Mouse (Mus musculus) macrophage (primary cell): ENCODE results near the gene Hist1h1d. TPM values are rescaled to one million over a fixed set of nuclear protein-coding genes. Genes with fewer than 3 reads are reported as not detected.
"Not testable (repeated sequence)": the region's sequence is repeated elsewhere in the genome, so short reads cannot be mapped to it uniquely, and the experiment has no call there.

ENCODE experiments used
- H3K27ac ChIP-seq: fragments of 350-480 bp; formaldehyde crosslinking; 2 replicates; pipeline ENCODE4 v1.9.0; 2021
- H3K36me3 ChIP-seq: fragments of 350-480 bp; formaldehyde crosslinking; 2 replicates; pipeline ENCODE4 v1.9.0; 2021; ENCODE audit errors: inconsistent target
- H3K4me3 ChIP-seq: fragments of 350-480 bp; formaldehyde crosslinking; 2 replicates; pipeline ENCODE4 v1.9.0; 2021; ENCODE audit errors: inconsistent target
- H3K79me2 ChIP-seq: fragments of 350-480 bp; formaldehyde crosslinking; 2 replicates; pipeline ENCODE4 v1.9.0; 2021; ENCODE audit errors: inconsistent target
- WGBS: methylation state at CpG from one replicate; pipeline ENCODE4 v1.1.7; 2026; ENCODE audit warnings: inconsistent platforms; ENCODE audit not compliant: missing documents; 5-methylcytosine and 5-hydroxymethylcytosine counted together
- polyA plus RNA-seq: library from polyadenylated mRNA; stranded (reverse); fragments of 250-400 nt; gene quantifications from 3 replicates; pipeline ENCODE4 v1.2.4, GENCODE M21; 2018; ENCODE audit warnings: inconsistent platforms

Hist1h1d gene
- polyA plus RNA-seq, 1 experiment from 2014 or later: 0.10 TPM

GRCm38 (mm10) chr13:23534368-23535131 lies 18.5 kb upstream of the Hist1h1d start:
- 1% methylated on average over 15 of the region's 15 CpGs for WGBS
- peak overlapping the region; percentile 41 for H3K4me3 ChIP-seq
- no peaks in the 10 kb centered on the region for H3K79me2 ChIP-seq
- H3K36me3 ChIP-seq: no peaks in the 10 kb centered on the region
- H3K27ac ChIP-seq: peak overlapping the region; percentile 89

DNA sequence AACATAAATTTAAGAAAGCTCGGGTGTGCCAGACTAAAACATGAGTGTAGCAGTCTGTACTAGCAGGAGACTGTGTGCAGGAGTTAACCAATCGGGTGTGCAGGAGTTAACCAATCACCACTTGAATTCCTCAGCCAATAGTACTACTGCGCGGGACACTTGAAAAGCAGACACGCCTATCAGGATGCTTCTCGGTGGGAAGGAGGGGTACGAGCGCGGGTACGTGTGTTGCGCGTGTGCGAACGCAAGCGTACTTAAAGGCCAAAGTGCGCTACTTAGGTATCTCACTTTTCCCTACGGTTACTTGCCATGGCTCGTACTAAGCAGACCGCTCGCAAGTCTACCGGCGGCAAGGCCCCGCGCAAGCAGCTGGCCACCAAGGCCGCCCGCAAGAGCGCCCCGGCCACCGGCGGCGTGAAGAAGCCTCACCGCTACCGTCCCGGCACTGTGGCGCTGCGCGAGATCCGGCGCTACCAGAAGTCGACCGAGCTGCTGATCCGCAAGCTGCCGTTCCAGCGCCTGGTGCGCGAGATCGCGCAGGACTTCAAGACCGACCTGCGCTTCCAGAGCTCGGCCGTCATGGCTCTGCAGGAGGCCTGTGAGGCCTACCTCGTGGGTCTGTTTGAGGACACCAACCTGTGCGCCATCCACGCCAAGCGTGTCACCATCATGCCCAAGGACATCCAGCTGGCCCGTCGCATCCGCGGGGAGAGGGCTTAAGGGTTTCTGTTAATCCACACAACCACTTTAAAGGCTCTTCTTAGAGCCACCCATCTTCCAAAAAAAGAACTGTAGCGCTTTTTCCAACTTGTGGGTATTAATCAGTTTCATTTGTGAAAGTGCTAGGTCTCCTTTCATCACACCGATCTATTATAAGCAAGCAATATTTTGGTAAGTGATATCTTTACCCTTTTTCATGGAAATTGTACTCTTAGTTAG lies 17.7 kb upstream of the Hist1h1d start, which contains the start of gene Hist1h3g:
Gene Hist1h3g, plus strand, starts transcription at position 286 of the 939 bp plus-strand sequence.
- Histone ChIP-seq H3K4me3 (peak within 1 kb of the TSS; percentile 41), H3K27ac (peak within 1 kb of the TSS; percentile 89)
- H3K79me2 ChIP-seq, H3K36me3 ChIP-seq: not testable (repeated sequence)
- WGBS: under 1% methylated on average over 22 of the region's 62 CpGs

- Histone ChIP-seq H3K4me3 (peak overlapping the region; percentile 39), H3K27ac (peak overlapping the region; percentile 51), H3K79me2 (no peaks in the 10 kb centered on the region), H3K36me3 (no peaks in the 10 kb centered on the region)
- 45% methylated on average over 7 of the region's 7 CpGs for WGBS
These were observed 16.8 kb upstream of the Hist1h1d start for GRCm38 (mm10) chr13:23536076-23536822.

DNA sequence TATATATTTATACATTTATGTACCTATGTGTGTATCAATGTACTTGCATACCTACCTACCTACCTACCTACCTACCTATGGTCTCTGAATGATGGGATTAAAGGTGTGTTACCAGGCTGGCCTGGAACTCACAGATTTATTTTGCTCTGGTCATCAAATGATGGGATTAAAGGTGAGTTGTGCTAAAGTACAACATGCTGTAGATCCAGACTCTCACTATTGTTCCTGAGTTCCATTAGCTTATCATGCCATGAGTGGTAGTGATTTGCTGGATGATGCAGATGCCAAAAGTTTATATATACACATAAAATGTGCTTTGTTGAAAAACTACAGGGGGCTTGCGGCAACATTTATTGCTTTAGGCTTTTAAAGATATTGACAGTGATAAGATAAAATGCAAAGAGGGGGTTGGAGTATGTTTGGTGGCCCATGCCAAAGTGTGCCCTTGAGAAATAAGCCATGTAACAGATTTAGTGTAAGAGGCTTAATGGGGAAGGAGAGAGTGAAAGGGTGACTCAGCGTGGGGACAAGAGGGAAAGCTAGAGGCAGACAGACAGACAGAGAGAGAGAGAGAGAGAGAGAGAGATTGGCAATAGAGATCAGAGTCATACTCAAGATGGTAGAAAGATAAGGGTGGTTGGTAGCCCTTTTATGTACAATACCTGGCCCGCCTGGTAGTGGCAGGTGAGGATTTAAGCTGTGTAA lies 15.9 kb upstream of the Hist1h1d start:
- H3K36me3 ChIP-seq: no peaks in the 10 kb centered on the region
- no peaks in the 10 kb centered on the region for H3K79me2 ChIP-seq
- 75% methylated on average over 2 of the region's 3 CpGs for WGBS
- peak overlapping the region; percentile 51; the same call in 1 of the 2 replicates for H3K27ac ChIP-seq
- peak overlapping the region; percentile 39; the same call in 1 of the 2 replicates for H3K4me3 ChIP-seq

DNA sequence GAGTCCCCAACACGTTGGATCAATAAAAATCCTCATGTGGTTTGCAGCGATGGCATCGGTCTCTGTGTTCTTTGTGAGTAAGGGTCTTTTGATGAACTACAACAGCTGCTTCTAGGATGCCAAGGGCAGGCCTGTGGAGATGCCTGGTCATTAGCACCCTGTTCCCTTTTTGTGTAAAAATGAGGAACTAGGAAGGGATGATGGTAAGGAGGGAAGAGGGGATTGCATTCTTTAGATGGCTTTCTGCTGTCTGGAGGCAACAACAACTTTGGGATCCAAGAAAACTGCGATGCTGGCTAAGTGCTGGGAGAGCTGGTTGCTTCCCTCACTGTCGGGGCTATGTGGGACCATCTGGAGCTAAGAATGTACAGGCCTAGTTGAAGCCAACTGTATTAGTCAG lies 14.8 kb upstream of the Hist1h1d start:
- H3K27ac ChIP-seq: no peak overlapping the region; the same call in 1 of the 2 replicates
- no peak overlapping the region for H3K4me3 ChIP-seq
- no peaks in the 10 kb centered on the region for H3K79me2 ChIP-seq
- no peaks in the 10 kb centered on the region for H3K36me3 ChIP-seq
- 79% methylated on average over 5 of the region's 5 CpGs for WGBS

- H3K4me3 ChIP-seq, H3K79me2 ChIP-seq, H3K27ac ChIP-seq, H3K36me3 ChIP-seq: not testable (repeated sequence)
- no CpG with 5 or more reads among the region's 1 CpGs for WGBS
These were observed 13.2 kb upstream of the Hist1h1d start for GRCm38 (mm10) chr13:23539821-23540220.

GRCm38 (mm10) chr13:23541497-23541896 lies 11.6 kb upstream of the Hist1h1d start:
- Histone ChIP-seq H3K4me3 (peak overlapping the region; percentile 43; the same call in 1 of the 2 replicates), H3K36me3 (no peaks in the 10 kb centered on the region), H3K79me2 (no peaks in the 10 kb centered on the region), H3K27ac (no peak overlapping the region)
- 60% methylated on average over 1 of the region's 3 CpGs for WGBS

GRCm38 (mm10) chr13:23542225-23542980 lies 10.7 kb upstream of the Hist1h1d start:
- not testable (repeated sequence) for H3K36me3 ChIP-seq, H3K79me2 ChIP-seq
- Histone ChIP-seq H3K27ac (peak overlapping the region; percentile 84), H3K4me3 (peak overlapping the region; percentile 43)
- WGBS: 0% methylated on average over 2 of the region's 3 CpGs

GRCm38 (mm10) chr13:23542999-23543607 lies 10.0 kb upstream of the Hist1h1d start, which contains the start of gene Hist1h2bh:
Gene Hist1h2bh (minus strand): TSS chr13:23543392.
- not testable (repeated sequence) for H3K36me3 ChIP-seq, H3K79me2 ChIP-seq
- Histone ChIP-seq H3K4me3 (peak within 1 kb of the TSS; percentile 43), H3K27ac (peak within 1 kb of the TSS; percentile 84)
- WGBS: 2% methylated on average over 18 of the region's 42 CpGs

DNA sequence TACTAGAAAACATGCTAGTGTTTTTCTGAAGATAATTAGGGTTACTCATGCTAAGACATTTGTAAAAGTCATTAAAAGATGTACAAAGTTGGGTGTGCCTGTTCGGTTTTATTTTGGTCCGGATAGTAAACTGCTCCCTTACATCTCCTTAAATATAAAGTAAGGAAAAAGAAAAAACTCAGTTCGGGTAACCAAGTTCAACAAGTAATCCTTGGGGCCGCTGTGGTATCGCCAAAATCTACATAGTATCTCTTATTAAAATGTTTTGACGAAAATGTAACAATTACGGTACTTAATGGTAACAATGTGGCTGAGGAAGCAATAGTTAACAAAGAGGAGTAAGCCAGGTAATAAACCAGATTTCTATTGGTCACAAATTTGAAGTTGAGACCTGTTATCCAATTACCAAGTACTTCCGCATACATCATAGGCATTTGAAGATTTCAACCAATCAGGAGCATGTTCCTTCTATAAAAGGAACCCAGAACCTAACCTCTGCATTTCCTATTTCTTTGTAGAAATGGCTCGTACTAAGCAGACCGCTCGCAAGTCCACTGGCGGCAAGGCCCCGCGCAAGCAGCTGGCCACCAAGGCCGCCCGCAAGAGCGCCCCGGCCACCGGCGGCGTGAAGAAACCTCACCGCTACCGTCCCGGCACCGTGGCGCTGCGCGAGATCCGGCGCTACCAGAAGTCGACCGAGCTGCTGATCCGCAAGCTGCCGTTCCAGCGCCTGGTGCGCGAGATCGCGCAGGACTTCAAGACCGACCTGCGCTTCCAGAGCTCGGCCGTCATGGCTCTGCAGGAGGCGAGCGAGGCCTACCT lies 8.9 kb upstream of the Hist1h1d start, which contains the start of gene Hist1h3f:
Gene Hist1h3f, plus strand, starts transcription at position 88 of the 822 bp plus-strand sequence.
- Histone ChIP-seq H3K36me3 (no peaks in the 10 kb centered on the region), H3K79me2 (no peaks in the 10 kb centered on the region), H3K4me3 (peak within 1 kb of the TSS; percentile 43), H3K27ac (peak within 1 kb of the TSS; percentile 84)
- 0% methylated on average over 15 of the region's 45 CpGs for WGBS

- 0% methylated on average over 3 of the region's 14 CpGs for WGBS
- H3K36me3 ChIP-seq, H3K27ac ChIP-seq, H3K4me3 ChIP-seq, H3K79me2 ChIP-seq: not testable (repeated sequence)
These were observed 8.3 kb upstream of the Hist1h1d start for GRCm38 (mm10) chr13:23544787-23545120.

DNA sequence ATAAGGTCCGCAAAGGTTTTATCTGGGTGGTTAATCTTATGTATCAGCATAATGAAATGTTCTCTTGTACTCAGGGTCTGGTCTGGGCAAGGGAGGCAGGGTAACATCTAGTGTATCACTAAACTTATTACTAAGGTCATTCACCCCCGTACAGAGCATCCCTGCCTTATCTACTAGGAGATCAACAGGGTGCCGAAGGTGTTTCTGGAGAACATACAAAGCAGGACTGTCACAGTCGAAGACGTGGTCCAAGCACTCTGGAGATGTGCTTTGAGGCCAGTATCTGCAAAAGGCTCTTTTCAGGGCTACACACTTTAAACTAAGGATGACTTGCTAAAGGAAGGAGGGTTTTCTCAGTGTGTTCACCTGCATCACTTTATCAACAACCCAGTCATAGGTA lies 6.4 kb upstream of the Hist1h1d start:
- no peak overlapping the region for H3K27ac ChIP-seq
- no peak overlapping the region for H3K4me3 ChIP-seq
- no peaks in the 10 kb centered on the region for H3K36me3 ChIP-seq
- H3K79me2 ChIP-seq: no peaks in the 10 kb centered on the region
- 86% methylated on average over 5 of the region's 5 CpGs for WGBS
